Mouse (Mus musculus) liver, embryonic 14.5 days (tissue): Measurements from ENCODE around the gene Abhd16a.

Experiments
- CTCF ChIP-seq: IDR thresholded peaks from 2 replicates; pipeline ENCODE4 v1.5.1; 2016; ENCODE audit warnings: antibody characterized with exemption, low read depth, control low read depth
- EP300 ChIP-seq: IDR thresholded peaks from 2 replicates; pipeline ENCODE4 v1.6.1; 2016; ENCODE audit warnings: antibody characterized with exemption, low read depth

- TF ChIP-seq EP300: no peak
- no peak for TF ChIP-seq CTCF
Measured at GRCm38 (mm10) chr17:35048932-35049440, 40.1 kb upstream of the Abhd16a start.
